Mouse (Mus musculus): ENCODE results near the gene Capg.

Gene Capg

GRCm38 (mm10) chr6:72533555-72533954 lies 10.6 kb upstream of the Capg start:
- DNase-seq, result peak; percentile 63

DNA sequence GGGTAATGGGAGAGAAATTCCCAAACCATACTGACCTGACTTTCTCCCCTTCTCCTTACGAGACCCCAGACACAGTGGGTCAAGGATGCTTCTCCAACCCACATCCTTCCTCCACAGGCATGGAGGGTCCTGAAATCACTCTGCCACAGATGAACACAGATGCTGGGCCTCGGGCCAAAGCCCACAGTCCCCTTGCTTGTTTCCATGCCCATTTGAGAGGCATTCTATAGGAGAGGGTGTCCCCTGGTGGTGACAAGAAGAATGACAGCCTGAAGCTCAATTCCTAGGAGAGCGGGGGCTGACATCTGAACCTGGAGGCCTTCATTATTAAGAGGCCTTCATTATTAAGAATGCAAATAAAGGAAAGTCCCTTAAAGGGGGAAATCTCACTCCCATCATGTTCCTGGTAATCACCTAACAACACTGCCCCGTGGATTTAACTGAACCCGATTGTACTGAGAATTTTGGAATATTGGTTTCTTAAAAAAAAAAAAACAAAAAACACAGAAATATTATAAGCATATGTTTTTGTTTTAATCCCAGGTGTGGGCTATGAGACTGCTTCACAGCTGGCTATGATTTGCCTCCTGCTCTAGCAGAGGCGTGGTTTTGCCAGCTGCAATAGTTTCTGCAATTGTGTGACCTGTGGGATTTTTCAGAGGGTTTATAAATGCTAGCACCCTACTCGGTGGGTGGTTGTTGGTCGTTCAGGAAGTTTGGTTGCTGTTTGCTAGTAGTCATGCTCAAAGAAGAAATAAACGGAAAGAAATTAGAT lies 10.0 kb upstream of the Capg start:
- peak; percentile 80 for DNase-seq

- DNase-seq, result peak; percentile 87
Observed at GRCm38 (mm10) chr6:72535165-72535564, 9.0 kb upstream of the Capg start.

- no peak for DNase-seq
Observed at GRCm38 (mm10) chr6:72537998-72538500, 6.1 kb upstream of the Capg start.

DNA sequence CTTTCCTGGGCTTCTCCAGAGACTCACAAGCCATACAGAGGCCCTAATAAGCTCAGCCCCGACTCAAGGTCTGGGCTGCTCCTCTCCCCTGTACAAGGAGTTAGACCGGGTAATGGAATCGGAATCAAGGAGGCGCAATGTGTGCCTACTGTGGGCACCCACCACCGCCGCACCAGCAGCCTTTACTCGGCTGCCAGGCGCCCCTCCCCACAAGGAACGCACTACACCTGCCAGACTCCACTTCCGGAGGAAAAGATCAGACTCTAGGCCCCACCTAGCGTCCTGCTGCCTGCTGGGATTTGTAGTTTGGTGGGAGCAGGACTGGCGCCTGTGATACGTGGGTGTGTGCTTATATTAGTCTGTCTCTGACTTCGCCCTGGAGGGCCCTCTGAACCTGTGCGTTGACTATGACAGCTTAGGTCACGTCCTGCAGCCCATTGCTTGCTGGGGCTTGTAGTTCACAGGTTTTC lies 5.6 kb upstream of the Capg start:
- peak; percentile 91 for DNase-seq

DNA sequence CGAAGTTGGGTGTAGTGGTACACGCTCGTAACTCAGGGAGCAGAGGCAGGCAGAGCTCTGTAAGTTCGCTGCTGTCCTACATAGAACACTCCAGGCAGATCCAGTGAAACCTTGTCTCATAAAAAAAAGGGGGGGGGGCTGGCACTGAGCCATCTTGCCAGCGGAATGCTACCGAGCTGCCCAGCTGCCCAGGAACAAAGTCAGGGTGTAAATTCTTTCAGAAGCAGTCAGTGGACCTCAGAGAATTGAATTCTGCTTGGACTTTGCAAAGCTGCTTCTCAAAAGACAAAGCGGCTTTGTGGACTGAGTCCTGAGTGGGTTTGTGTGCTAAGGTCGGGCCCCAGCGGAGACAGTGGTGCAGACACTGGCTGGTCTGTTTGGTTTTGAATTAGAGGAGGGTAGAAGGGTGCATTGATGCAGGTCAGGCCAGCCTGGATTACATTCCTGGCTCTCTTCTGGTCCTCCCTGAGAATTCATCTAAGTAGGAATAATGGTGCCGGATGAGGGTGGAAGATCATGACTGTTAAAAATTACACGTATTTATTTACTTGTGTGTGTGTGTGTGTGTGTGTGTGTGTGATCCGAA lies 833 bp upstream of the Capg start:
- peak; percentile 55 for DNase-seq

DNA sequence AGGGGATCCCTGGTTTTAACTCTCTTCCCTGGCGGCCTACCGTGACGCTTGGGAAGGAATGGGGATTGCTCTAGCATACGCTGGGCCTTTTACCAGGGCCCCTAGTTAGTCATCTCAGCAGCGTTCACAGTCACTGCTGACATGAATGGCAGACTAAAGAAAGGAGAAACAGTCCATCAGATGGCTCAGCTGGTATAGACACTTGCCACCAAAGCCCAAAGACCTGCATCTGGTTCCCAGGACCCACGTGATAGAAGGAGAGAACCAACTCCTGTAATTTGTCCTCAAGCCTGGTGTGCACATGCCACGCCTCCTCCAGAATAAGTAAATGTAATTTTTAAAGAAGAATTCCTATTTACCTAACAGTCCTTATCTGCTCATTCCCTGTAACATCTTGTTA lies 1.2 kb downstream of the Capg start:
- DNase-seq, result no peak

- DNase-seq, result no peak
Observed at GRCm38 (mm10) chr6:72547121-72547520, 2.9 kb downstream of the Capg start.

GRCm38 (mm10) chr6:72547862-72548261 lies 3.7 kb downstream of the Capg start:
- DNase-seq, result no peak

DNA sequence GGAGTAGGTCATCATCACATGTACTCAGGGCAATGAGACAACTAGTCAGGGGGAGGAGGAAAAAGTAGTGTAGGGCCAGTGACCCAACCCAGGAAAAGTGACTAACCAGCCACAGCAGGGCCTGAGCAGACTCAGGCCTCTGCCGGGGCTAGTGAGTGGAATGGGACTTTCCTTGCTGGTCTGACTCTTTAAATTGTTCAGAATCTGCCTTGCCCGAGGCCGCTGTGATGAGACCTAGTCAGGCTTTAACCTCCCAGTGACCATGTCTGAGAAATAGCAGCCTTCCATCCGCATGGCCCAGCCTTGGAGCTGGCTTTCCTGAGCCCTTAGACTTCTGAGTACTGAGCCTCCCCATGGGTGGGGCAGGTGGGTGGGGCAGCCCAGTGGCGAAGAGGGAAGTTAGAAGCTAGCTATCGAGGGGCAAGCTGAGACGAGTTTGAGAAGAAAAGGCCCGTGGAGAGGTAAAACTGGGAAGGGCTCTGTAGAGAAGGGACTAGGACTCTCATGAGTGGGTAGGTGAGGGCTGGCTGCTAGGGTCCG lies 4.9 kb downstream of the Capg start:
- no peak for DNase-seq

DNA sequence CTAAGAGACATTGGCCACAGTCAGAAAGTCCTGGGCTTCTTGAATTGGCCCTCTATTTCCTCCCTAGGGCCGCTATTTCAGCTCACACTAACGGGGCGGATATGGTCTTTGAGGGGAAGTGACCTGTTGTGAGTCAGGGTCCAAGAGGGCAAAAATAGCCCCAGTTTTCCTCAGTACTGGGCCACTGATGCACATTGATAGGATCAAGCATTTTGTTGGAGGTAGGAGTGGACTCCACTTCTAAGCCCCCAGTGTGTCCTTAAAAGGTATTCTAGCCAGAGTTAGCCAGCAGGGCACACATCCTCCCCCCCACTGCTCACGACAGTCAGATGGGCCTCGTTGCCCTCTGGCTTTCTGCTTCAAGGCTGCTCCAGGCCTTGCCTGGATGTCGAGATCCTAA lies 5.8 kb downstream of the Capg start:
- no peak for DNase-seq

DNA sequence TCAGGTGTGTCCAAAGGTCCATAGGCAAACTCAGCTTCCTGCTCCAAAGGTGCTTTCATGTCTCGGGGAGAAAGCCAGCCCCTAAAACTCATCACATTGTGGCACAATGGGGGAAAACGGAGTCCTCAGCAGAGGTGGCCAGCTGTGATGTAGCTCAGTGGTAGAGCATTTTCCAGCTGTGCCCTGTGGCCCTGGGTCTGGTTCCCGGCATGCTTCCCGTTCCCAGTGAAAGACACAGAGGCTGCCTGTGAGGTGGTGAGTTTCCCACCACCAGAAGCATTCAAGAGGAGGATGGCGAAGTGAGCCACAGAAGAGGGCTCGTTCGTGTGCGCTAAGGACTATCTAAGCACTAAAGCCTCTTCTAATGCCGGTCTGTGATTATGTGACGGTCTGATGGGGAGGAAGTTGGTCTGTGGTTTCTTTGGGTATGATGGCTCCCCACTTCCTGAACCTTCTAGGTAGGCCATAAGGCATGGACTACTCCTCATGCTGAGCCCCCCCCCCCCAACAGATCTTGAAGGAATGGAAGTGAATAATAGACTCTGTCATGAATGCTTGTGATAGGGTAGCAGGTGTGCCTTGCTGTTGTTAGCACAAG lies 6.4 kb downstream of the Capg start:
- no peak for DNase-seq

DNA sequence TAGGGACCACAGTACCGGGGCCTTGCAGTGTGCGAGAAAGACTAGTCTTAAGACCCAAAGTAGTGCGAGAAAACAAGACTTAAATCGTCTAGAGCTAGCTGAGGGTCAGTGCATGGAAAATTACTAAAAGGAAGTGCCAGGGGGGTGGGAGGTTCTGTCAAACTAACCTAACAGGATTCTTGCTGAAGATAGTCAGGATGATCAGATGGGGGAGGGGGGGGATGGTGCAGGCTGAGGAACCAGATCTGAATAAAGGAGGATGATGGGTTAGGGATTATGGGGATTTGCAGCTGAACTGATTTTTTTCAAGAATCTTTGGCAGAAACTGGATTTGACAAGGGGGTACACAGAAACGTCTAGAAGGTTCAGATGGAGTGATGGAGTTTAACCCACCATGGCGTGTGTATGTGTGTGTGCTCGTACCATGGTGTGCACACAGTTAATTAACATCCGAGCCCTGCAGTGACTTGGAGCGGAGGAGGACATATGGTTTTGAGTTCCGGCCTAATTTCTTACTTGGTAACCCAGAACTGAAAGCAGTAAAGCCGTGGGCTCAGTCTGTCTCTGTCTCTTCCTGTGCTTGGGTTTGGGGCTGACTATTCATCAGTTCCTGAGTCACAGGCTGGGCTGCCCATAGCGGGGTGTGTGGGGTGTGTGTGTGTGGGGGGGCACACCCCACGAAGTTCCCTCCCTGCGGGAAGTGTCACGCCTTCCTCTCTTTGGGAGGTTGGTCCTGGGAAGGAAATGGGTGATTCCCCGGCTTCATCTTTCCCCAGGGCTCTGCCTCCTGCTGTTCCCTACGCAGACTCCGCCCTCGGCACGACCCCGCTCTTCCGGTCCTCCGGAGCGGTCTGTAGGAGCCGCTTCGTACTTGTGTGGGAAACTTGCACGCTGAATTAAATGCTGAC lies 8.2 kb downstream of the Capg start:
- peak; percentile 83 for DNase-seq

DNA sequence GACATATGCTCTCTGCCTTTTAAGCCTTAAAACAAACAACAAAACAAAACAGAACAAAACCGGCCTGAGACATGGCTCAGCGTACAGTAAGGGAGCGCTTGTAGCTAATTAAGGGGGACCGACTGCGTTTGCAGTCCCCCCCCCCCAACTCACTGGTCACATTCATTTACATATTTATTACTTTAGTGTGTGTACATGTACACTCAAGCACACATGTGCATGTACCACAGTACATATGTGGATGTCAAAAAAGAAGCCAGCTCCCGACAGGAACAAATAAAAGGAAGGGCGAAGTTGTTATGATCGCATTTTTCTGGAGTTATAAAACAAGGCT lies 8.9 kb downstream of the Capg start:
- no peak for DNase-seq

DNA sequence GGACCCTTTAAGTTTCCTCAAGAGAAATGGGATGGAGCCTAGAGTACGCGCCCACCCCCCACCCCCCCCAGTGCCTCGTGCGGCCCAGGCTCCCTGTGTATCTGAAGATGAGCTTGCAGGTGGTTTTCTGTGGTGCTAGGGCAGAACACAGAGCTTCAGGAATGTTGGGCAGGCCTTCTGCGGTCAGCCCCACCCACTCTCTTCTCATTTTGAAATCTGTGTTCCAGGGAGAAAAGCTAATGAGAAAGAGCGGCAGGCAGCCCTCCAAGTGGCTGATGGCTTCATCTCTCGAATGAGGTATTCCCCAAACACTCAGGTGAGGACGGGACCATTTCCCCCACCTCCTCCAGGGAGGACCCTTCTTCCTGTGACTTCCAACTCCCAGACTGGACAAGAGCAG lies 16.6 kb downstream of the Capg start:
- DNase-seq, result no peak

- DNase-seq, result no peak
Observed at GRCm38 (mm10) chr6:72562486-72562885, 18.3 kb downstream of the Capg start.

DNA sequence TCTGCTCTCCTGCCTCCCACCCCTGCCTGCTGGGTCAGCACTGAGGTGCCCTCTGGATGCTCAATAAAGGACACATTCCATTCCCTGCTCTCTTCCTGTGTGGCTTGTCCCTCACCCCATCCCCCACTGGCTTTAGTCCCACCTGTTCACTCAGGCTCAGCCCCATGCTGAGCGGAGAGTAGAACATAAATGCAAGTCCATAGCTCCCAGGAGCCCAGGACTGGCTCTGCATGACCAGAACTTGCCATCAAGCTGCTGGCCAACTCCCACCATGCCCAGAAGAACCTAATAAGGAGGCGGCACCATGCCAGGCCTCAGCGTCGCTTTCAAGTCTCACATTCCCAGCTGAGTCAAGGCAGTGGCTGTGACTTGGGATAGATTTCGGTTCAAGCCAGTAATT lies 18.7 kb downstream of the Capg start:
- peak; percentile 60 for DNase-seq

GRCm38 (mm10) chr6:72565506-72565905 lies 21.3 kb downstream of the Capg start:
- no peak for DNase-seq

GRCm38 (mm10) chr6:72566044-72566443 lies 21.9 kb downstream of the Capg start:
- DNase-seq, result peak; percentile 92

DNA sequence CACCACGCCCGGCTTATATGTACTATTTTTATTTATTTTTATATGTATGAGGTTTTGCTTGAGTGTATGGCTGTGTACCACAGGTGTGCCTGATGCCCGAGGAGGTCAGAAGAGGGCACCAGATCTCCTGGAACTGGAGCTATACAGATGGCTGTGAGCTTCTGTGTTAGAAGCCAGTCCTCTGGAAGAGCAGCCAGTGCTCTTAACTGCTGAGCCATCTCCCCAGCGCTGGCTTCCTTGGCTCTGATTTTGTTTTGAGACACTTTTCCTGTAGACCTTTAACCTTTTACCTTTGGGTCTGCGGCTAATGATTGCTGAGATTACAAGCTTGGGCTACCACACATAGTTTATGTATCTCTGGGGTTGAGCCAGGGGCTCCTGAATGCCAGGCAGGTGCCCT lies 23.3 kb downstream of the Capg start:
- peak; percentile 62 for DNase-seq

DNA sequence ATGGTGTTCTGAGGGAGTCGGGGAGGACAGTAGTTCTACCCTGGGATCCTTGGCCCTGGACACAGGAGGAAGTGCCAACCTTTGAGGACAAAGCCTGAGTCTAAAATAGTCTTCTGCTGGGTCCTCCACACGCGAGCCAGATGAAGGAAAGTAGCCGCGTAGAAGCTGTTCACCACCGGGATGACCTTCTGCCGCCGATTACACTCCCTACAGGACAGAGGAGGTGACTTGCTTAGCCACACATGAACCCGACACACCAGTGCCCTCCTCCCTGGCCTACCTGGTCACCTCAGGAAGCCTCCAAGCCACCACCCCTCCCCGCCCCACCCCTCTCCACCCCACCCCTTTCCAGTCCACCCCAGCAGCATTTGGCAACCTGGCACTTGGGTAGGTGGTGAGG lies 24.5 kb downstream of the Capg start:
- no peak for DNase-seq

- DNase-seq, result no peak
Observed at GRCm38 (mm10) chr6:72570644-72571397, 26.6 kb downstream of the Capg start.

Measured in kidney, postnatal 14 days (tissue).